Mouse (Mus musculus) megakaryocyte, adult 5-6 weeks (primary cell): Measurements from ENCODE around the gene Tfb2m. TPM values are rescaled to one million over a fixed set of nuclear protein-coding genes. Genes with fewer than 3 reads are reported as not detected.

ENCODE experiments used
- ATAC-seq: 2 replicates; pipeline ENCODE4 v1.8.0; 2016; ENCODE audit warnings: mild to moderate bottlenecking, inconsistent platforms; ENCODE audit not compliant: poor library complexity, severe bottlenecking
- total RNA-seq, 2 experiments: library from RNA; stranded (forward) in 1 of 2; stranded (reverse) in 1 of 2; fragments of 153-499, 151-499 nt in 1 of 2; fragments of 221-1000, 200-1000 nt in 1 of 2; gene quantifications; 2 replicates each; pipeline versions ENCODE4 v1.2.3 to v1.2.4; 2015 to 2017

The Tfb2m gene
- total RNA-seq, 2 experiments from 2014 or later, result 19.6 to 25.2 TPM

DNA sequence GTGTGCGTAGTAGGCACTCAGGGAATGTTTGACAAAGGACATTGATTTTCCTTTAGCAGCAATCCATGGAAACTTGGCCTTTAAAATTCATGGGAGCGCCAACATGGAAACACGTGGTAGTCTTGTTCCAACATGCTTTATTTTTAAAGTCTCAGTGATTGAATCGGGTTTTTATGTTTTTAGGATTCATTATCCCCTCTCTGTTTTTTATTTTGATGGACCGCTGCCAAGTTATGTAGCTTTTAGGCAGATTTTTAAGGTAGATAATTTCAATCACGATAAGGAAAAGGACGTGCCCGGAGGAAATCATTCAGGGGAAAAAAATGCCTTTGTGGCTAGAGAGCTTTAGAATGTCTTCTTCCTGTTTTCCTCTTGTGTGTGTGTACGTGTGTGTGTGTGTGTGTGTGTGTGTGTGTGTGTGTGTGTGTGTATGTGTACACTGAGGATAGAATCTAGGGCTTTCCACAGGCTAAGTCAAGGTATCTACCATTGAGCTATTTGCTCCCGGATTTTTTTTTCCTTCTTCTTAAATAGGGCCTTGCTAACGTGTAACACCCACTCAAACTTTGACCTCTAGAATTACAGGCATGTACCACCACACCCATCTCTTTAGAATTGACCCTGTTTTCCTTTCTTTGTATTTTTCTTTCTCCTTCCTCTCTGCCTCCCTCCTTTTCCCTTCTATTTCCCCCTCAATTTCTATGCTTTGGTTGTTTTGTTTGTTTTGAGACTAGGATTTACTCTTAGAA, 13.6 kb upstream of the Tfb2m start:
- 0 out of 2 replicates have a peak, but pooled peaks have one; percentile 31 for ATAC-seq

DNA sequence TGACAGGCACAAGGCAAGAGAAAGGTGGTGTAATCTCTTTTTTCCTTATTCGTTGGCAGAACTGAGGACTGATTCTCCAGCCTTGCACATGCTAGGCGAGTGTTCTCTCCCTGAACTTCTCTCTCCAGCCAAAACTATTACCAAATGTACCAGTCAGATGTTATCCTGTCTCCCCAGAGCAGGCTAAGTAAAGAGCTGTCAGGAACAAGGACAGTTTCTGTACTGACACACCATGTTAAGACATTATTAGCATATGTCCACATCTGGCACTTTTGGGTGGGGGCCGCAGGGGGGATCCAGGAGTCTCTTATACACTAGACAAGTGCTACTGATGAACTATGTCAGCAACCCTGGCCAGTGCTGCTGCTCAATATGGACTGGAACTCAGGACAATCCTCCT, 10.9 kb upstream of the Tfb2m start:
- ATAC-seq, result no peak

DNA sequence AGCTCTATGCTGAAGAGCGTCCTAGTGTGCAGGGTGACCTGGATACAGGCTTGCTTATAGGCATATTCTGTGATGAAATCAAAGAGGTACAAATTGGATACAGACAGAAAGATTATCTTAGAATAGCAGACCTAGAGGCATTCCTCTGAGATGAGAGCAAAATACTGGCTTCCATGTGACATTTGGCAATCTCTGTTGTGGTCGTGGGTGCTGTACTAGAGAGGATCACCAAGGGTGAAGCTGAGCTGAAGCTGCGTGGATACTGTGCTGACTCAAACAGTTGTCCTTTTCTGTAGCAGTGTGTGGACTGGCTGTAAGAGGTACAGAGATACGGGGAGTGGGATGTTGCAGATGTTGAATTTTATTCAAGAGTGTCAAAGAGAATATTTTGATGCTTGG, 7.9 kb upstream of the Tfb2m start:
- no peak for ATAC-seq

DNA sequence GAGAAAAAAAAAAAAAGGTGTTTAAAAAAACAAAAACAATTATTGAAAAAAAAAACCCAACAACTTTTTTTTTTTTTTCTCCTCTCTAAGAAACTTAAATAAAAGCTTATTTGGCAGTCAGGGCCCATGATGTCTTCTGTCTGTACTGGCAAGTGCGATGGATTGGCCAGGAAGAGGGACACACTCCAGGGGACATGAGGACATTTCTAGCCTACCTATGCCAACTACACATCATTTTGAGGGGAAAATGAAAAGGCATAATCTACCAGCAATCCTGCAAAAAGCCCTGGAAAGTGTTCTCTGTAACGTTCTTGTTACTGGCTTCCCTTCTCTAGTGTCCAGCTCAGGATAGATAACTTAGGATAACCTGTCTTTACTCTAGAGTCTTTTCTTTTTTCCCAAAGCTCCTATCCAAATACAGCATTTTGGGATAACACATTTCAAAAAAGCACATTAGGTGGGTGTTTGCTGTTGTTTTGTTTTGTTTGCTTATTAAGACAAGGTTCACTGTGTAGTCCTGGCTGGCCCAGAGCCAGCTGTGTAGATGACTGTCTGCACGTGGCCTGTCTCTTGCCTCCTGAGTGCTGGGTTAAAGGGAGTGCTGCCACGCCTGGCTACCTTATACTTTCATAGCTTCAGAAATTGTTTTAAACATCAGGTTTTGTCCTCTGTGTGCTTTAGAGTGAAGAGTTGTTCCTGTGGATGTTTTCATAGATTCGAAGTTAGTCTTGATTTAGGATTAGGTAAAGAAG, 7.3 kb upstream of the Tfb2m start:
- no peak for ATAC-seq

DNA sequence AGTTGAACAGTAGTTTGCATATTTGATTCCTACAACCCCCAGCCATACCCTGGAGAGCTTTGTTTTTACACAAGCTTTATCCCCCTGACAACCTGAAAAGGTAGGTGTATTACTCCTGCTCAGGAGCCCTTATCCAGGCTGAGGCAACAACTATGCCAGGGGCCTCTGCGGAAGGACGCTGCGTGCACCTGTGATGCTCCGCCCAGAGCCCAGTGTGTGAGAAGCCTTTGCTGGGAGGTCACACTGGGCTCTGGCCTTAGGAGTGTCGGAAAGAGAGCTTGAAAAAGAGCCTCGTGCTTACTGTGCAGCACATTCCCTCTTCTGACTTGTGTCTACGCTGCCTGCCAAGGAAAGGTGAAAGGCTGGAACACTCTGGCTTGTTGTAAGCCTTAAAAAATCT, 6.7 kb upstream of the Tfb2m start:
- ATAC-seq, result no peak

DNA sequence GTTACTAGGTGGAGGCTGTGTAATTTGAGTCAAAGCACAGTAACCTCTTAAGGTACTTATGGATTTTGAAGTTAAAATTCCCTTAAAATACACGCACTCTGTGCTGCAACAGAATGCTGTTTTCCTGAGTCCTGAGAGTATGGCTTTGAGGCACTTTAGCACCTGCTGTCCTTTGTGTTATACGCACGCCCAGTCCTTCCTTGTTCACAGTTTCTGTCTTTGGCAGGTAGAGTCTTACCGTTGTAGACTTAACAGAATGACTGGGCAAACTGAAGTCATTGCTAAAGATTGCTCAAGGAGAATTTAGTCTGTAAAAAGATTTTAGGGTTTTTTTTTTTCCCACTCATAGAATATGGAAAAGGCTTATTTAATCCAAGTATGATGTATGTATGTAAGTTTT, 5.9 kb upstream of the Tfb2m start:
- no peak for ATAC-seq

DNA sequence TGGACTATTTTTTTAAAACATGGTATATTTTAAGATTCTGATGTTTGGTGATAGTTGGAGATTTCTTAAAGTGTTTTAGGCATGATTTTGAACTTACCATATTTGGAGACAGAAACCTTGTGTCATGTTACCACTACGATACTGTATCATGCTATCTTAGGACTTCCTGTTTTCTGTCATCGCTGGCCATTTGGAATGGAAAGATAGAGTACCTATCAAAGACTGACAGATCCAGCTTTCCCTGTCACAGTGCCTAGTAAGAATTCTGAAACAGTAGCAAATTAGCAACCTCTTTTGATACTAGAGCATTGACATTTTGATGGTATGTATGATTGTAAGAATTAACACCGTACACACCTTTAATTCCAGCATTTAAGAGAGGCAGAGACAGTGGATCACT, 5.3 kb upstream of the Tfb2m start:
- peak; percentile 53 for ATAC-seq

DNA sequence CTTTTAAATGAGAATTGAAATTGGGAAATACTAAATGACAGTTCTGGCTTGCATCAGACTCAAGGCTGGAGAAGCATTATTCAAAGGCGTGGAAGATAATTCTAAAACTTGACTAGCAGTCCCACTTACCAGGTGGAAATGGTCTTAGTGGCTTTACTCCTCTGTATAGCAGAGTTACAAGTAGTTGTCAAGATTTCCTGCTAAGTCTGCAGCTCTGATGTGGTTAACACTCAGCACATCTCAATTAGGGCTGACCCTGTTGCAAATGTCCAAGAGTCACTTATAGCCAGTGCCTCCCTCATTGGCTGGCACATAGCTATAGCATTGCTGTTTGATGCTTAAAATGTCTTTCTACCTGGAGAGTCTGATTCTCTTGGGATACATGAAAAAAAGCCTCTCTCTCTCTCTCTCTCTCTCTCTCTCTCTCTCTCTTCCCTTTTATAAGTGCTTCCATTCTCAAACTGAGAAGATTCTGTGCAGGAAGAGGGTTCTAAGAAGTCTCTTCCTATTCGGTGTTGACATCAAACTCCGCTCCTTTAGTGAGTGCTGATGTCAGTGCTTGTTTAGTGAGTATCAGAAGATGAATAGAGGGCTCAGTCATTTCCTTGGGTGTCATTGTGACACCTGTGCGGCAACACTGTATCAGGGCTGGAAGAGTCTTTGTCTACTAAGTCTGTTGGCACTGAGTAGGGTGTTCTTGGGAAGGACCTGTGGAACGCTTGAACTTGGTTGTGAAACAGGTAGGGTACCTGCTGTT, 3.1 kb upstream of the Tfb2m start:
- ATAC-seq, result no peak

DNA sequence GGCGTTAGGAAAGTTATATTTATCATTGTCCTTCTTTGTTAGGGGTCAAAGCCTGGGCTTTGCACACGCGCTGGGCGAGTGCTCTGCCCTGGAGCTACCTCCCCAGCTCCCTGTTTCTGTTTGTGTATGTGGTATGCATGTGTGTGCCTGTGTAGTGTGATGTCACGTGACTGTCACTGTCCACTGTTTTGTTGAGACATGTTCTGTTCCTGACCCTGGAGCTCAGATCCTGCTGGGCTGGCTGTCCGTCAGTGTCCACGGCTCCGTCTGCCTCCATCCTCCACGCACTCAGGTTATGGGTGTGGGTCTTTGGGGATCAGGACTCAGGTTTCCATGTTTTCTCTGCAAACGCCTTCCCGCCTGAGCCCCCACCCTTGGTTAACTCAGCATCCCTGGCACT, 2.2 kb upstream of the Tfb2m start:
- no peak for ATAC-seq

DNA sequence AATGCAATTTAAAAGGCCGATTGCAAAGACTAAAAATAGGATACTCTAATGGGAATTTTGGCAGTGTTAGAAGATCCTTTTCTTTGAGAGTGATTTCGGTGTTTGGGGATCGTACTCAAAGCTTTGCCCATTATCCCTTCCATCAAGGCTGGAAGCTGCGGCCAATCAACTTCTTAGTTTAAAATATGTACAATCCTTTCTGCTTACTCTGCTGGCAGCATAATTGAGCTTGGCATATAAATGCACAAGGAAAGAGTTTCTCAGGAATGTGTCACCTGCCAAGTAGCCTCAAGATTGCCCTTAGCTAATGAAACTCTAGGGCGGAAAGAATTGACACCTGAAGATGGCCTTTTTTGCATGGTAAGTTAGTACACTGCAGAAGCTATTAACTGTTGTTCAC, 1.1 kb upstream of the Tfb2m start:
- ATAC-seq, result no peak

DNA sequence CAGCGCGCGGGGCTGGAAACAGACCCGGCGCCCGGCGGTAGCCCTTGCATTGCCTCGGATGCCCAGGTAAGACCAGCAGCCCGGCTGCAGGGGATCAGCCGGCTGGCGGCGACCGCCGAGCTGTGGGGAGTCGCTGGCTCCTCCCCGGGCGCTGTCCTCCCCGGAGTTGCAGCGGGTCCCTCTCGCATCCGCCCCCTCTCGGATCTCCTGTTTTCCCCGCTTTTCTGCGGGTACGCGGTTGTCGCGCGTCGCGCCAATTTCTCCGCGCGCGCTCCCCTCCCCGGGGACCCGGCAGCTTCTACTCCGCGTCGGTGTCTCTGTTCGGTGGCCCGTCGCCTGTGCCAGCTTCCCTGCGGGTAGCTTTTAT, 467 bp upstream of the Tfb2m start:
- peak; percentile 38 for ATAC-seq

DNA sequence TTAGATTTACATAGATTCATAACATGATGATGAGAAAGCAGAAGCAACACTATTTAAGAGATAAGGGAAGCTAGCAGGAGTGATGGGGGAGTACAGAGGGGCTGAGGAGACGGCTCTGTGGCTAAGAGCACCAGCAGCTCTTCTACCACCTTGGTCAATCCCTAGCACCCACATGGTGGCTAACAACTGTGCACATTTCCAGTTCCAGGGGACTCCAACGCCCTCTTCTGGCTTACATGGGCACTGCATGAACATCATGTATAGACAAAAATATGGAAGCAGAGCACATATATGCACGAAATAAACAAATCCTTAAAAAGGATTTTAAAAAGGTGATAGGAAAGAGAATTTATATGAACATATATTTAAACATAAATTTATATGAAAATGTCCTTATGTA, 4.6 kb downstream of the Tfb2m start:
- ATAC-seq, result no peak

DNA sequence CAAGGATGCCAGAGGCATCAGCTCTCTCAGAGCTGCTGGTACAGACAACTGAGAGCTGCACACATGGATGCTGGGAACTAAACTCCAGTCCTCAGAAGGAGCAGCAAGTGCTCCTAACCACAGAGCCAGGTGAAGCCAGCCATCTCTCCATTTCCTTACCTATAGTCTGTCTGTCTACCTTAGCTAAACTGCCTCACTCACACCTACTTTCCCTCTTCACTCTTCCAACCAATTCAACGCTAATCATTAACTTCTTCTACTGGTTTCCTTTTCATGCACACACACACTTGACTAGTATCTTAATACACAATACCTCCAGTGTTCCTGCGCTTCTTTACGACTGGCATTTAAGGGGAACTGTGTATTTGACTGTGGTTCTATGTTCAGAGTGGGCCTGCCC, 6.2 kb downstream of the Tfb2m start:
- ATAC-seq, result no peak

DNA sequence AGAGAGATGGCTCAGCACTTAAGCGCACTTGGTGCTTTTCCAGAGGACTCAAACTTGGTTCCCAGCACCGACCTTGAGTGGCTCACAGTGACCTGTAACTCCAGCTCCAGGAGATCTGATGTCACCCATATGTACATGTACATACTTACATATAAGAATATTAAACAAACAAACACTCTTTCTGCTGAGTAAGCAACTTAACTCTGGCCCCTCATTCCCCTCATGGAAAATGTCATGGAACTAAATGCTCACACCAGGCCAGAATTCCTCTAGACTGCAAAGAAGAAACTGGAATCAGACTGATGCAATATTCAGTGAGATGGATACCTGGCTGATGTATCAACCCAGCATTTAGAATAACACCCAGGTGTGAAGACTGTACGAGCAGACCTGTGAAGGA, 7.0 kb downstream of the Tfb2m start:
- ATAC-seq, result no peak

DNA sequence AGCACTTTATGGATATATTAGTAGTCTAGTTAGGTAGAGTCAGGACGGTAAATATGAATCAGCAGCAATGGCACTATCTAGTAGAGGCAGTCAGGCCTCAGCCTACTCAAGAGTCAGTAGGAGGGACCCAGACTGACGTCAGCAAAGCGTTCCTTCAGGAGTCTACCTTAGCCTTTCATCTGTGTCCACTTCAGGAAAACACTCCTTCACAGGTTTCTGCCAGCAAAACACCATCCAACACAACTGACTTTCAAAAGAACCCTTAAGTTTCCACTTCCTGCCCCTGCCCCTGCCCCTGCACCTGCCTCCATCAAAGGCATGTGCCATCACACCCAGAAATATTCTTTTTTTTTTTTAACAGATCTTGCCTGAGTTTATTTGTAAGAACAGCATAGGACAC, 26.2 kb downstream of the Tfb2m start:
- ATAC-seq, result no peak

DNA sequence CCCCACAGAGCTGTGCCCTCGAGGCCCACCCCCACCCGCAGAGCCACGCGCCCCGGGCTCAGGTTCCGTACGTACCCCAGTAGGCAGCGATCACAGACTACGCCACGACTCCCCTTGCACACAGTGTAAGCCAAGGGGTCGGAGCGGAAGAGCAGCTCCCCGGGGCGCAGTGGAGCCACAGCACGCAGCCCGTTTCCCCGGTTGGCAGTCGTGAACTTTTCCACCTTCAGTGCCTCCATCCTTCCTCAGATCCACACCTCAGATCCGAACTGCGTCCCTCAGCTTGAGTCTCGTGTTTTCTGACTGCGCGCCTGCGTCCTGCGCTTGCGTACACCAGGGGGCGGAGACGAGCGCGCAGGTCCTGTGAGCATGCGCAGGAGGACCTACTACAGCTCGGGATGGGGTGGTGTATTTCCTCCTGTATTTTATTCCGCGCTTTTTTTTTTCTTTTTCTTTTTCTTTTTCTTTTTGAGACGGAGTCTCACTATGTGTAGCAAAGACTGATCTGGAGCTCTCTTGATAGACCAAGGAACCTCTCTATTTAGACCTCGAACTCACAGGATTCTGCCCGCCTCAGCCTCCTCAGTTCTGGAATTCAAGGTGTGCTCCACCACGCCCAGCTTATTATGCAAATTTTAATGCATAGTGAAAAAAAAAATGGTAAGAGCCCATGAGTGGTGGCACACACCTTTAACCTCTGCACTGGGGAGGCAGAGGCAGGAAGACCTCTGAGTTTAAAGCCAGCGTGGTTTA, 28.2 kb downstream of the Tfb2m start, which contains the start of gene Smyd3:
Smyd3 (minus strand) TSS at position 329 of the 753 bp plus-strand sequence.
- peak; percentile 89 for ATAC-seq

DNA sequence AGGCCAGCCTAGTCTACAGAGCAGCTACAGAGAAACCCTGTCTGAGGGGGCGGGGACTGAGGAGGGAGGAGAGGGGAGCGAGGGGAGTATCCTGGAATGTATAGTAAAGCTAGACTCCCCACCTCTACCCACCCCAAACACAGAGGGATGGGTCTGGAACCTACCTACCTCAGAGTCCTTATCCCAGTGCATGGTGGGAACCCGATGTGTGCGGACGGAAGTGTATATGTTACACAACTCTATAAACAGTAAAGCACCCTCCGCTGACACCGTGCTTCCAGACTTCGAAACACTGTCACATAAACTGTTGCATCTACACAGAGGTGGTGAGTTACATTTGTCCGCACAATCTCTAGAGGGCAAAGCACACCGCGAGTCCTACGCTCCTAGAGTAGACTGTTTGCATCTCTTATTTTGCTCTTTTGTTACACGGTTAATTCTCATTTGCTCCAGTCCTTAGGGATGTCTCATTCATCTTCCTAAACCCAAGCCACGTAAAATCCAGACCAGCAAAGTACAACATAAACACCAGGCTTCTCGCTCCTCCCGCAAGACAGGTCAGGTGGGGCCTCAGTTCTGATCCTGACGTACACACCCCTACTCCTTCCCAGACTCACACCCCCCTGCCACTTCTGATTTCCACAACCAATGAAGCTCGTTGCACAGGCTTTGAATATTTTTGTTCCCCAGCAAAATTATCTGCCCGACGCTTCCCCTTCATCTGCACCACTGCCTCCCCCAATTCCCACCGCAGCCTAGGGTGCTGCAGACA, 28.9 kb downstream of the Tfb2m start:
- peak; percentile 68 for ATAC-seq

DNA sequence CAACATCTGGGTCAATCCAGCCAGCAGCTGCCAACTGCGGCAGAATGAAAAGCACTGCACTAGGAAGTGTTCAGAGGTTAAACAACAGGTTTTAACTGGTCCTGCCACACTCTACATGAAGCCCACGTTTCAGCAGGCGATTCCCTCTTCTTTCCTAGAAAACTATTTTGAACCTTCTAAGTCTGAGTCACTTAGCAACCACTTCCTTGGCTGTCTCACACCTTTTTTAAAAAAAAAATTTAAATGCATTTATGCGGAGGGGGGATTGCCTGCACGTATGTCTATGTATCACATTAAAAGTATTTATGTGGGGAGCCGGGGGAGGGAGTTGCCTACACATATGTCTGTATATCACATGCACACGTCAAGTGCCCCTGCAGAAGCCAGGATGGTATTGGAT, 34.2 kb downstream of the Tfb2m start:
- no peak for ATAC-seq

DNA sequence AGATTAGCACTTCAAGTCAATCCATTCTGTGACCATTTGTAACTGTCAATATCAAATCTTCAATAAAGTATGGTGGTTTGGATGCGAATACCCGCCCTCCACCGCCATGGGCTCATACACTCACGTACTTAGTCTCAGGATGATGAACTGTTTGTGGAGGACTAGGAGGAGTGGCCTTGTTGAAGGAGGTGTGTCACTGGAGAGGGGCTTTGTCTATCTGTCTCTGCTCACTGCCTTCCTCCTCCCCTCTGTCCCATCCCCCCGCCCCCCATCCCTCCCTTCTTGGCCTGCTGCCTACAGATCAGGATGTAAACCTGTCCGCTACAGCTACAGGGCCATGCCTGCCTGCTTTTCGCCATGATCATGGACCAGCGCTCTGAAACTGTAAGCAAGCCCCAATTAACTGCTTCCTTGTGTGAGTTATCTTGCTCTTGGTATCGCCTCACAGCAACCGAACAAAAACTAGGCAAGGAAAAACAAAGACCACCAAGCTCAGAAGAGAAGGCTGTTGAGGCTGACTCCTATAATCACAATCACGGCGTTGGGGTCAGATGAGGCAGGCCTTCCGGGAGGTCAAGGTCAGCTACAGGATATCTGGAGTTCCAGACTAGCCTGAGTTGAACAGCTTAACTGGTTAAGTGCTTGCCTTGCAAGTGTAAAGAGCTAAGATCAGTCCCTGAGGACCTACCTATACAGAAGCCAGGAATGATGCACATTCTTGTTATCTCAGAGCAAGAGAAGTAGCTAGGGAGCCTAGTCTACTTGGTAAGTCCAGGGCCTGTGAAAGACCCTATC, 35.3 kb downstream of the Tfb2m start:
- ATAC-seq, result no peak
